Mouse (Mus musculus) kidney, postnatal 4 days (tissue): ENCODE data around the gene Gm47985.

Experiments
- DNase-seq, 2 experiments: peaks; one replicate each; pipeline ENCODE4 v3.0.0; 2021; ENCODE audit warnings: mixed read lengths in 2 of 2

Gene Gm47985

GRCm38 (mm10) chr1:151224536-151224935 lies 42.2 kb downstream of the Gm47985 start:
- no peak for DNase-seq

DNA sequence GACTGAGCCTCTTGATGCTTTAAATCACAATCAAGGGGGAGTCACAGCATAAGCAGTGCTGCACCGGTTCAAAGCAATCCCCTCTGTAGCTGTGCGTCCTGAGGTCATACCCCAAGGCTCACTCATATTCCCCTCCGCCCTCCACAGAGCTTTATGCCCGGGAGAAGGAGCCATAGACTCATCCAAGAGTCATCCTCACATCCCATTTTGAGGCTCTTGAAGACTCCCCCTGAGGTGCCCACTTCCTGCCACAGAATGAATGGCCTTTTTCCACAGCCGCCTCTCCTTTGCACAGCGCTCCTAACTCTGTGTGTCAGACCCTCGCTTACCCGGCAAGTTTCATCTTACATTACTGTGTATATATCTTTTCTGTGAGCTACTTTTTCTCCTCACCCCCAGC lies 45.2 kb downstream of the Gm47985 start:
- DNase-seq = no peak

DNA sequence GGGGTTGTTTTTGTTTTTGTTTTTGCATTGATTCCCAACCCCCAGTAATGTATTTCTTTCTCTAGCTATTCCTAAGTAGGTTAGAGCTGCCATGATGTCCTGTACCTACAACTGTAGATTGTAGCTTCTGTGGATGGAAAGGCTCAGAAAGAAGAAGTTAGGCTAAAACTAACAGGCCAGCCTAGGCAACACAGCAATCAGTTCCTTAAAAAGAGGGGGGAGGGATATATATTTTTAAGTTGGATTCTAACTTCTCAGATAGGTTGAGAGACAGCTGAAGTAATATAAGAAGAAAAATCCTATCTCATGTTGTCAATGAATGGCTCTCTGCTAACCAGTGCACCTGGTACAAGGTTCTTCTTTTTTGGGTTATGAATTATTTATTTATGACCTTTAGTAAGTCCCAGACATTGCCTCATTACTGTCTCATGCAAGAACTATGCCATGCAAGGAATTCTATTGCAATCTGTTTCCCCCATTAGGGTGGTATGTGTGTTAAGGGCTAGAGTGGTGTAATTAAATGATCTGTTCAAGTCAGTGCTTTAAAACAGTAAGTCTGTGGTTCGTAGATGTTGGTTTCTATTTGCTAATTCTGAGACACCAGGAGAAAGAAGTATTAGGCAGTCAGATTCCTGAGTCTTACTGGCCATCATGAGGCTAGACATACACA lies 46.1 kb downstream of the Gm47985 start:
- DNase-seq = no peak

- DNase-seq = no peak
Measured at GRCm38 (mm10) chr1:151232346-151232745, 50.0 kb downstream of the Gm47985 start.

GRCm38 (mm10) chr1:151233756-151234155 lies 51.4 kb downstream of the Gm47985 start:
- no peak for DNase-seq
